Mouse (Mus musculus): ENCODE data around the gene Aadacl3. TPM values are rescaled to one million over a fixed set of nuclear protein-coding genes. Genes with fewer than 3 reads are reported as not detected.

Gene Aadacl3
- total RNA-seq, 2 experiments from 2014 or later = not detected

Other genes starting within 250 kb of the Aadacl3 start
- not detected for gene Pramel5, start 183.3 kb downstream of the Aadacl3 start, total RNA-seq (2021)
- not detected for gene Gm13128, start 133.5 kb downstream of the Aadacl3 start, total RNA-seq (2021)
- gene Gm13119, start 105.8 kb downstream of the Aadacl3 start, total RNA-seq (2021) = not detected
- gene Pramef20, start 85.8 kb downstream of the Aadacl3 start, total RNA-seq (2021) = not detected
- under 1 TPM in 1 of 2 experiments, not detected in 1; 0.14 TPM for gene Pramef12, start 55.3 kb downstream of the Aadacl3 start, total RNA-seq (2021)
- not detected for gene 1700012P22Rik, start 25.0 kb downstream of the Aadacl3 start, total RNA-seq (2021)
- gene Gm9944, start 10.4 kb downstream of the Aadacl3 start, total RNA-seq (2021) = not detected
- not detected for gene 9430007A20Rik, start 56.1 kb upstream of the Aadacl3 start, total RNA-seq (2021)
- not detected for gene Gm13124, start 101.4 kb upstream of the Aadacl3 start, total RNA-seq (2021)
- gene Aadacl4, start 150.0 kb upstream of the Aadacl3 start, total RNA-seq (2021) = not detected
- gene Gm436, start 222.6 kb upstream of the Aadacl3 start, total RNA-seq (2021) = not detected